Comparison of ENCODE assay signal across 8 mouse cellular contexts in the genomic region with DNA sequence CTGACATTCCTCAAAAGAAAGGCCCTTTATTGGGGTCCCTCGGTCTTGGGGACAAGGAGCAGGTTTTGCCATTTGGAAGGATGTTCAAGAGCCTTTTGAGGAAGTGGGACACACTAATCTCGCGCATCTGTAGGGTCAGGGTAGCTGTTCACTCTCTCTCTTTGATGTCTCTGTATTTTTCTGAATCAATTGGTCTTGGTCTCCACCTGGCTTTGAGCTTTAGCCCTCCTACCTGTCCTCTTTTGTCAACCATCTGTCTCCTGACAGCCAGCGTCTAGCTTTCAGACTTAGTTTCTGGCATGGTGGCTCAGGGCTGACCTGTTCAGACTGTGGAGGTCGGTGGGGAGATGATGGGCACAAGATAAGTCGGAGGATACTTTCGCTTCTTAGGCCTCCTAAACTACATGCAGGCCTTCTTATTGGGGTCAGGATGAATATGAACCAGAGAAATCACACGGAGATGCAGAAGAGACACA. TPM values are rescaled to one million over a fixed set of nuclear protein-coding genes. Genes with fewer than 3 reads are reported as not detected.
A peak's percentile ranks its signal among the peaks of the same experiment; 100 is the strongest.
DNase-seq lines count a peak whose midpoint lies in the region; ATAC-seq and TF ChIP-seq lines count a peak whose summit lies in the region.

No protein-coding gene starts in this region.

- H3K4me2 ChIP-seq in kidney, embryonic 15.5 days = peak overlapping the region; percentile 85
- H3K4me2 ChIP-seq in hindbrain, embryonic 15.5 days = peak overlapping the region; percentile 73
- H3K4me2 ChIP-seq in midbrain, postnatal 0 days (ENCODE audit: low read depth, low read length, poor library complexity, severe bottlenecking) = peak overlapping the region; percentile 76

- 14% methylated on average over 8 of the region's 8 CpGs for WGBS in kidney, embryonic 15.5 days
- WGBS in hindbrain, embryonic 15.5 days = 9% methylated on average over 8 of the region's 8 CpGs
- 14% methylated on average over 8 of the region's 8 CpGs for WGBS in midbrain, postnatal 0 days

- H3K4me3 ChIP-seq in kidney, embryonic 15.5 days (replicated peaks) = peak overlapping the region; percentile 60
- peak overlapping the region; percentile 76 for H3K4me3 ChIP-seq in hindbrain, embryonic 15.5 days
- peak overlapping the region; percentile 85 for H3K4me3 ChIP-seq in midbrain, postnatal 0 days (ENCODE audit: low read depth, low read length)

- peaks cover 35% of the 10 kb centered on the region for H3K4me1 ChIP-seq in kidney, embryonic 15.5 days
- peaks cover 38% of the 10 kb centered on the region for H3K4me1 ChIP-seq in hindbrain, embryonic 15.5 days (replicated peaks)
- peaks cover 30% of the 10 kb centered on the region for H3K4me1 ChIP-seq in midbrain, postnatal 0 days (ENCODE audit: insufficient read depth, low read length)

- H3K36me3 ChIP-seq in kidney, embryonic 15.5 days = no peaks in the 10 kb centered on the region; the same call in 1 of the 2 replicates
- no peaks in the 10 kb centered on the region for H3K36me3 ChIP-seq in hindbrain, embryonic 15.5 days
- peaks cover 2% of the 10 kb centered on the region; the same call in 1 of the 2 replicates for H3K36me3 ChIP-seq in midbrain, postnatal 0 days (ENCODE audit: insufficient read depth, low read length)

- H3K27ac ChIP-seq in kidney, embryonic 15.5 days = no peak overlapping the region
- H3K27ac ChIP-seq in hindbrain, embryonic 15.5 days (replicated peaks) = peak overlapping the region; percentile 80
- peak overlapping the region; percentile 51; the same call in 1 of the 2 replicates for H3K27ac ChIP-seq in midbrain, postnatal 0 days (ENCODE audit: low read depth, low read length)

- no peak for TF ChIP-seq CTCF in midbrain, postnatal 0 days (IDR thresholded peaks at IDR 0.05)

- DNase-seq in kidney, adult 8-10 months = no peak
- no peak for DNase-seq in midbrain, postnatal 0 days (ENCODE audit: low spot score)
- DNase-seq in layer of hippocampus, postnatal 10 days (ENCODE audit: low spot score in 2 of 2) = no peak
- no peak for DNase-seq in spleen, postnatal 4 days (ENCODE audit: low spot score in 2 of 2)
- DNase-seq in adrenal gland, adult 18-20 months (ENCODE audit: low spot score in 2 of 2) = no peak

- peak overlapping the region; percentile 39; the same call in 1 of the 2 replicates for H3K9ac ChIP-seq in kidney, embryonic 15.5 days
- H3K9ac ChIP-seq in hindbrain, embryonic 15.5 days = peak overlapping the region; percentile 80; the same call in 1 of the 2 replicates
- peak overlapping the region; percentile 48 for H3K9ac ChIP-seq in midbrain, postnatal 0 days (replicated peaks; ENCODE audit: low read length, poor library complexity, severe bottlenecking)

- no peak for ATAC-seq in kidney, embryonic 15.5 days (replicated peaks; ENCODE audit: low FRiP score)
- peak; percentile 9; the same call in 1 of the 2 replicates for ATAC-seq in common myeloid progenitor, adult 5-6 weeks (replicated peaks; ENCODE audit: low read depth, poor library complexity, severe bottlenecking)
- ATAC-seq in hindbrain, embryonic 15.5 days (ENCODE audit: low FRiP score, low read depth) = no peak
- no peak for ATAC-seq in midbrain, postnatal 0 days (ENCODE audit: low FRiP score)

- peaks cover 2% of the 10 kb centered on the region; the same call in 1 of the 2 replicates for H3K27me3 ChIP-seq in kidney, embryonic 15.5 days
- H3K27me3 ChIP-seq in hindbrain, embryonic 15.5 days = no peaks in the 10 kb centered on the region
- H3K27me3 ChIP-seq in midbrain, postnatal 0 days (ENCODE audit: insufficient read depth, low read length) = no peaks in the 10 kb centered on the region

- no peaks in the 10 kb centered on the region for H3K9me3 ChIP-seq in kidney, embryonic 15.5 days (replicated peaks)
- H3K9me3 ChIP-seq in hindbrain, embryonic 15.5 days = no peaks in the 10 kb centered on the region
- H3K9me3 ChIP-seq in midbrain, postnatal 0 days (ENCODE audit: low read length) = no peaks in the 10 kb centered on the region

RNA-seq across cellular contexts. Expression of a gene that starts 0.7 kb away (rescaled TPM):
- polyA plus RNA-seq in kidney, embryonic 15.5 days (2015; fragmentation: Nextera tagmentation; extraction: Ambion mirVana) = 3.9 and 4.5 TPM in 2 replicates
- total RNA-seq in common myeloid progenitor, adult 5-6 weeks (2017) = 0.64 and 4.6 TPM in 2 replicates
- polyA plus RNA-seq in hindbrain, embryonic 15.5 days (2015; fragmentation: Nextera tagmentation; extraction: Ambion mirVana) = 33.0 and 34.7 TPM in 2 replicates
- total RNA-seq in midbrain, postnatal 0 days (2014; rRNA removed) = 126 and 148 TPM in 2 replicates
- polyA plus RNA-seq in midbrain, postnatal 0 days (2015; fragmentation: Nextera tagmentation; extraction: Ambion mirVana) = 17.1 and 18.4 TPM in 2 replicates
- total RNA-seq in layer of hippocampus, postnatal 10 days (2021) = 10 to 100 TPM; 71.4 to 75.0 TPM
- total RNA-seq in adrenal gland, adult 18-20 months (2021) = 1 to 10 TPM; 1.6 to 2.5 TPM

RNA-seq across cellular contexts. Expression of a gene that starts 17.4 kb away (rescaled TPM):
- 2.7 and 2.9 TPM in 2 replicates for polyA plus RNA-seq in kidney, embryonic 15.5 days (2015; fragmentation: Nextera tagmentation; extraction: Ambion mirVana)
- 21.8 and 38.5 TPM in 2 replicates for total RNA-seq in common myeloid progenitor, adult 5-6 weeks (2017)
- 3.9 and 4.2 TPM in 2 replicates for polyA plus RNA-seq in hindbrain, embryonic 15.5 days (2015; fragmentation: Nextera tagmentation; extraction: Ambion mirVana)
- 0.93 and 1.2 TPM in 2 replicates for total RNA-seq in midbrain, postnatal 0 days (2014; rRNA removed)
- polyA plus RNA-seq in midbrain, postnatal 0 days (2015; fragmentation: Nextera tagmentation; extraction: Ambion mirVana) = 2.2 and 2.8 TPM in 2 replicates
- 1 to 10 TPM; 3.0 TPM for total RNA-seq in layer of hippocampus, postnatal 10 days (2021)
- 1 to 10 TPM; 3.0 to 4.5 TPM for total RNA-seq in adrenal gland, adult 18-20 months (2021)

RNA-seq across cellular contexts. Expression of a gene that starts 25.7 kb away (rescaled TPM):
- polyA plus RNA-seq in kidney, embryonic 15.5 days (2015; fragmentation: Nextera tagmentation; extraction: Ambion mirVana) = 14.5 and 15.5 TPM in 2 replicates
- total RNA-seq in common myeloid progenitor, adult 5-6 weeks (2017) = 2.9 and 6.9 TPM in 2 replicates
- 42.7 and 45.0 TPM in 2 replicates for polyA plus RNA-seq in hindbrain, embryonic 15.5 days (2015; fragmentation: Nextera tagmentation; extraction: Ambion mirVana)
- 35.3 and 42.2 TPM in 2 replicates for total RNA-seq in midbrain, postnatal 0 days (2014; rRNA removed)
- 50.9 and 51.9 TPM in 2 replicates for polyA plus RNA-seq in midbrain, postnatal 0 days (2015; fragmentation: Nextera tagmentation; extraction: Ambion mirVana)
- total RNA-seq in layer of hippocampus, postnatal 10 days (2021) = 10 to 100 TPM; 22.4 to 24.6 TPM
- total RNA-seq in adrenal gland, adult 18-20 months (2021) = 1 to 10 TPM; 6.6 to 7.8 TPM

RNA-seq across cellular contexts. Expression of a gene that starts 25.7 kb away (rescaled TPM):
- 67.7 and 71.6 TPM in 2 replicates for polyA plus RNA-seq in kidney, embryonic 15.5 days (2015; fragmentation: Nextera tagmentation; extraction: Ambion mirVana)
- 59.6 and 88.2 TPM in 2 replicates for total RNA-seq in common myeloid progenitor, adult 5-6 weeks (2017)
- polyA plus RNA-seq in hindbrain, embryonic 15.5 days (2015; fragmentation: Nextera tagmentation; extraction: Ambion mirVana) = 84.0 and 88.6 TPM in 2 replicates
- 47.6 and 60.4 TPM in 2 replicates for total RNA-seq in midbrain, postnatal 0 days (2014; rRNA removed)
- polyA plus RNA-seq in midbrain, postnatal 0 days (2015; fragmentation: Nextera tagmentation; extraction: Ambion mirVana) = 69.6 and 82.7 TPM in 2 replicates
- total RNA-seq in layer of hippocampus, postnatal 10 days (2021) = 10 to 100 TPM; 37.5 to 41.8 TPM
- 10 to 100 TPM; 25.6 to 33.4 TPM for total RNA-seq in adrenal gland, adult 18-20 months (2021)

RNA-seq across cellular contexts. Expression of a gene that starts 35.3 kb away (rescaled TPM):
- polyA plus RNA-seq in kidney, embryonic 15.5 days (2015; fragmentation: Nextera tagmentation; extraction: Ambion mirVana) = 0.93 and 1.9 TPM in 2 replicates
- not detected in 2 replicates for total RNA-seq in common myeloid progenitor, adult 5-6 weeks (2017)
- polyA plus RNA-seq in hindbrain, embryonic 15.5 days (2015; fragmentation: Nextera tagmentation; extraction: Ambion mirVana) = 1.7 and 1.8 TPM in 2 replicates
- total RNA-seq in midbrain, postnatal 0 days (2014; rRNA removed) = not detected in 2 replicates
- polyA plus RNA-seq in midbrain, postnatal 0 days (2015; fragmentation: Nextera tagmentation; extraction: Ambion mirVana) = 0.41 and 0.49 TPM in 2 replicates
- under 1 TPM in 1 of 2 experiments, not detected in 1; 0.85 TPM for total RNA-seq in layer of hippocampus, postnatal 10 days (2021)
- 1 to 10 TPM in 1 of 2 experiments, not detected in 1; 1.2 TPM for total RNA-seq in adrenal gland, adult 18-20 months (2021)

Comparison
In these comparisons a context has a peak if more than half of its experiments do, and no peak if none do; other contexts are left out.
1. RNA of a gene that starts 0.7 kb away (total RNA-seq): 126 to 148 TPM in midbrain, postnatal 0 days and 71.4 to 75.0 TPM in layer of hippocampus, postnatal 10 days; 1.6 to 2.5 TPM in adrenal gland, adult 18-20 months and 0.64 to 4.6 TPM in common myeloid progenitor, adult 5-6 weeks; every median in the first group is over 10 times any median in the second.
2. Peak in every context shown above with its lines, with median percentiles within 50 percentile points of each other: H3K4me2 ChIP-seq, H3K4me3 ChIP-seq and H3K9ac ChIP-seq.